Mouse (Mus musculus): ENCODE results near the gene Nek1. TPM values are rescaled to one million over a fixed set of nuclear protein-coding genes. Genes with fewer than 3 reads are reported as not detected.
A peak's percentile ranks its signal among the peaks of the same experiment; 100 is the strongest.

The Nek1 gene
- 10 to 100 TPM; 25.0 to 31.6 TPM for total RNA-seq (2021)

DNA sequence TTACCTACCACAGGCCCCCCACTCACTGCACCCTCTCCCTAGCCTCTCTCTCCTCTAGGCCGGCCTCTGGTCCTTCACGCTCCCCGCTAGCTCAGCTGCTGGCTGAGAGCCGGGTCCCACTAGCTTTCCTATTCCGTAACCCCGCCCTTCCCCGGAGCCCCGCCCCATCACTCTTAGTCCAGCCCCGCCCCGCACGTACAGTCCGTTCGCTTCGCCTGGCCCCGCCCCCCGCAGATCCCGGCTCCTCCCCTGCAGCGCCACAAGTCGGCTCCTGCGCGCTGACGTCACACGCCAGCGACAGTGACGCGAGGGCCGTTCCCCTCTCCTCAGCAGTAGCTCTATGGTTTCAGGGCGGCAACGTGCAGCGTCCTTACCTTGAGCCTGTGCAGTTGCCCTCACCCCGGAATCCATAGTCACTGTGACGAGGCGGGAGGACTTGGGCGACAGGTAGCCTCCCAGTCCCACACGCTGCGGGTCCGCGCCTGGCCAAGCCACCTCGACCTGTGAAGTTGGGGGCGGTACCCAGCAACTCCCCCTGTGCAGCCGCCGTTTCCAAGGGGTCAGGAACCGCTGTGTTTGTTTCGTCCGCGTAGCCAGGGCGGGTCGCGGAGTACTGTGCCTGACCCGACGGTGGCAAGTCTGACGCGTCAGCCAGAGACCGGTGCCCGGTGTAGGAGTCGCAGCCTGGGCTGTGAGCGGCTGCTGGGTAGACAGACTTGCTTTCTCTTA, at the start of gene Nek1:
Gene Nek1 (plus strand): TSS at position 286 of the 729 bp plus-strand sequence.
- peak; percentile 95 to 97 for DNase-seq (ENCODE audit: low spot score in 2 of 2)
- intact Hi-C loops (cut with DNase I) = loop anchor here (10.0 kb wide), 1 partner anchor 358 kb away; the partner anchor contains the start of gene Mfap3l

DNA sequence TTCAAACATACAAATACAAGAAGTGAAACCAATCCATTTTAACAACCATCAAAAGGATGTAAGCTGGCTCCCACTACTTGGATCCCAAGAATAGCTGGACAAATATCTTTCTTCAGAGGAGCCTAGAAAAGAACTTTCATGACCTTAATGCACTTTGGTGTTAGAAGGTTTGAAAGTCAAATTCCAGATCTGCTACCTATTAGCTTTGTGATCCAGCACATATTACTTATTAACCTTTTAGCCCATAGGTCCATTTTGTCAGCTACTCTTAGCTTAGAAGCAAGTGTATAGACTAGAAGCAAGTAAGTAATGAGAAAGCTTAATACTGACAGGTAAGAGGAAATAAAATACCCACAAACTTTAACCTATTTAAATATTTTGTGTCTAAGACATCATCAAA, 45.5 kb upstream of the Nek1 start:
- no peak for DNase-seq (ENCODE audit: low spot score in 2 of 2)
- intact Hi-C loops (cut with DNase I) = no loop called here

DNA sequence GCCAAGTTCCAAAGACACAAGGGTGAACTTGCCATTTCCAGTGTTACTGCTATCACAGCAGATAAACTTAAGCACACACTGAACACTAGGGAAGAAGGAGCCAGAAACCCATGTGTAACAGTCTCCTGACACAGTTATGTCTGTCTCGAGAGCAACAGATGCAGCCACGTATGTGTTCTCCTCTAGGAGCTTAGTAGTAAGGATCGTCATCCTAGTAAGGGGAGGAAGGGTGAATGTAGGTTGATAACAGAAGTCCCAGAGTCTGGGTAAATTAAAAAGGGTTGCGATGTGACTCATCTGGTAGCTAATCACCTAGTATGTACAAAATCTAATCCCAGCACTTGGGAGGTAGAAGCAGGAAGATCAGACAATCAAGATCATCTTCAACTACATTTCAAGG, 43.1 kb upstream of the Nek1 start:
- intact Hi-C loops (cut with DNase I) = loop anchor here (10.0 kb wide), 1 partner anchor 315 kb away; the partner anchor contains the start of gene Mfap3l
- DNase-seq (ENCODE audit: low spot score in 2 of 2) = no peak

DNA sequence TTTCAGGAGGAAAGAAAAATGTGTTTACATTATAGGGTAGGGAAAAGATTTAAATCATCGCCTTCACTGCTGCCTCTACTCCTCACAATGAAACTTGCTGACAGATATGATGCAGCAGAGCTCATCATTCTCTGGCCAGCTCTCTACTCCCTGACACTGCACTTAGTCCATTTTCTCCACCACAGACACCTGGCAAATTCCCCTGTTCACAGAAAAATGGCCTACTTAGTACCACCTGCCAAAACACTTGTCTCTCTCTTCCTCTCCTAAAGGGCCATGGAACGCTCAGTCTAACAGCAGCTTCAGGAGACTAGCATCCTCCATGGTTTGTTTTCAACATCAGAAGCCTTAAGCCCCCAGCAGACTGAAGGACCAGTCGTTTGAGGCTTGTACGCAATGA, 41.7 kb upstream of the Nek1 start:
- no peak for DNase-seq (ENCODE audit: low spot score in 2 of 2)
- intact Hi-C loops (cut with DNase I) = loop anchor here (10.0 kb wide), 1 partner anchor 316 kb away; the partner anchor contains the start of gene Mfap3l

DNA sequence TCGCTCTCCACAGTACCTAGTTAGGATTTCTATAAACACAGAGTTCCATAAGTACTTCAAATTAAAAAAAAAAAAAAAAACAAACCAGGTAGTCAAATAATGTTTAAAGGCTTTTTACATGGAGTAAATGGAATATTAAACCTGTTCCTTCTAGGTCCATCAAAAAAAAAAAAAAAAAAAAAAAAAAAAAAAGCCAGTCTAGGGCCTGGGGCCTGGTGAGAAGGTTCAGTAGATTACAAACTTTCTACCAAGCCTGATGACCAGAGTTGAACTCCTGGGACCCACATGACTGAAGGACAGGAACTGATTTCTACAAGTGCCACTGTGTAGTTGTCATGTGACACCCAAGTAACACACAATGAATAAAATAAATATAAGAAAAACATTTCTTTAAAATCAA, 41.2 kb upstream of the Nek1 start:
- intact Hi-C loops (cut with DNase I) = loop anchor here (10.0 kb wide), 1 partner anchor 317 kb away; the partner anchor contains the start of gene Mfap3l
- DNase-seq (ENCODE audit: low spot score in 2 of 2) = no peak

DNA sequence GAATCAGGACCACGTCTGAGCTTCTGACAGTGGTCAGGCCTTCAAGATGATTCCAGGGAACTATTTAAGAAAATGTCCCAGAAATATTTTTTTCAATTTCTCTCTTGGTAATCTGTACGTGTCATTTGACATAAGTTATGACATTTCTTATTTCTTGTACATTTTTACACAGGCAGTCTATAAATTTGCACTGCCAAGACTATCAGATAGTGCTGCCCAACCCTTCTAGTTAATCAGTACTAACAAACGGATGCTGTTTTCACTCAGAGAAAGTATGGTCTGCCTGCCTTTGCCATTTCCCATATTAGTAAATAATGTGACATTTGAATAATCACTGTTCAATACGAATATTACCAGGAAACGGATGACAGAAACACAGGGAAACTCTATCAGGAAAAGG, 40.2 kb upstream of the Nek1 start:
- intact Hi-C loops (cut with DNase I) = loop anchor here (10.0 kb wide), 1 partner anchor 318 kb away; the partner anchor contains the start of gene Mfap3l
- no peak for DNase-seq (ENCODE audit: low spot score in 2 of 2)

DNA sequence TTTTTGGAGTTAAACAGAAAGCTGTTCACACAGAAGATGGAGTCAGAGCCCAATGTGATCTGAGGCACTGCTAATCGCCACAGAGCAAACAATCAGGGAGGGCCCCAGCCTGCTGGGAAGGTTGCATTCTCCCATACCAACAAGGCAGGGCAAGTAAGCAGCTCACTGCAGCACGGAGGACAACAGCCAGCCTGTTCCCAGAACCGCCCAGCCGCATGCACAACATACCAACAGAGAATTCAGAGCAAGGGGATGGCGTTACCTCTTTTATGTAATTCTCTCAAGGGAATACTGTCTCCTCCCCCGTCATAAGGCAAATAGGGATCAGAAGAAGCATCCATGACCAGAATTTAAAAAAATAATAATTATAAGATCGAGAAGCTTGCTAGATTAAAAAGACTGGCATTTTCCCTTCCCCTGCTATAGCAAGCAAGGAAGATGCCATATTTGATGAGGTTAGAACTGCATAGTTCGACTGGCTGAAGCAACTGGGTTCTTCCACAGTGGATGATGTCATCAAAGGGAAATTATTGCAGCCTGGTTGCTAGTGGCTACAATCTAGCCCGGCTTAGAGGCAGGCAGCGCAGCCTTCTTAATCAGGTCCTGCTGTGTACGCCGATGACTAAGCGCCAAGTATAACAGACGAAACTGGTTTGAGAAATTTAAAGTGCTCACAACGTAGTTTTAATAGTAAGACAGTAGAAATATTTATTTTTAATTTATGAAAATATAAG, 38.5 kb upstream of the Nek1 start:
- peak; percentile 69 to 73 for DNase-seq (ENCODE audit: low spot score in 2 of 2)
- intact Hi-C loops (cut with DNase I) = loop anchor here (10.0 kb wide), 1 partner anchor 320 kb away; the partner anchor contains the start of gene Mfap3l

DNA sequence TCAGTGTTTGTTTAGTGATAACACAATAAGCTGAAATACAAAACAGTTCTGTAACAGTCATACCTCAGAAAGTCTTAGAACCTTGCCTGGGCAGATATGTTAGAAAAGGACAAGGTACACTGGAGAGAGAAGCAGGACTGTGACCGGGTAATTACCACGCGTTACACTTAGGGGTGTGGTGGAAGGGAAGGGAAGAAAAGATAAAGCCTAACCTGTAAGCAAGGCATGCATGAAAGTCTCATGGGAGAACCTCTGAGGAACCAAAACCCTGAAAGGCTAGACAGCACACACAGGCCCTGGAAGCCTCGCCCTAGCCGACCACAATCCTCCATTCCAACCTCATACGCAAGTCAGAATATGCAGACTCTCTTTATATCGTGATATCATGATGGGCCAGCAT, 36.1 kb upstream of the Nek1 start:
- DNase-seq (ENCODE audit: low spot score in 2 of 2) = no peak
- intact Hi-C loops (cut with DNase I) = loop anchor here (10.0 kb wide), 1 partner anchor 322 kb away; the partner anchor contains the start of gene Mfap3l

DNA sequence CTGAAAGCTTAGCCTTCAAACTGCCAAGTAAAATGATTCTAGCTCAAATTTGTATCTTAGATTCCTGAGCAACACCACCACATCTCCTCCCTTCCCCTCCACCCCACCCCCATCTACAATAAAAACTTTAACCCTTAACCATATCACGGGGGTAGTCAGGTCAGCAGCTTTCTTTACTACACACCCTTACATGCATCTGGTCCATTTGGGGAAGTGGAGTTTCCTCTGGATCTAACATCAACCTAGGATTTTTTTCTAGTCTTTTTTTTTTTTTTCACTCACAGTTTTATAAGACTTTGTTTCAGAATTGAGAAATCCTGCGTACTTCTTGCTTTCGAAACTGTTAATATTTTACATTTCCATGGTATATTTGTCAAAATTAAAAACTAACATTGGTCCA, 30.2 kb upstream of the Nek1 start:
- no peak for DNase-seq (ENCODE audit: low spot score in 2 of 2)
- intact Hi-C loops (cut with DNase I) = no loop called here

DNA sequence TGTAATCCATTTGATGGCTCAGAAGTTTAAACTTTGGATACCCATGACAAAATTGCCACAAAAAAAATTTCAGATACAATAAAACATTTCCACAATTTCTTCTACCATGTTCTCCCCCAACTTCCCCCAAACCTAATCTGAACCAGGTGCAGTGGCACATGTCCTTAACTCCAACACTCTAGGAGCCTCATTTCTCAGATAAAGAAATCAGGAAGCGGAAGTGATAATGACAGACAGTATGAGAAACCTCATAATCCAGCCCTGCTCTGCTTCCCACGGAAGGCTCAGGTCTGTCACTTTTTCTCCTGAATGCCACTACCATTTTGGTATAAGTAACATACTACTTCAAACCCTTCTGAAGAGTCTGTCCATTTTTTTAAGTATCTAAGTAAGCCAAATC, 29.1 kb upstream of the Nek1 start:
- DNase-seq (ENCODE audit: low spot score in 2 of 2) = no peak
- intact Hi-C loops (cut with DNase I) = no loop called here

DNA sequence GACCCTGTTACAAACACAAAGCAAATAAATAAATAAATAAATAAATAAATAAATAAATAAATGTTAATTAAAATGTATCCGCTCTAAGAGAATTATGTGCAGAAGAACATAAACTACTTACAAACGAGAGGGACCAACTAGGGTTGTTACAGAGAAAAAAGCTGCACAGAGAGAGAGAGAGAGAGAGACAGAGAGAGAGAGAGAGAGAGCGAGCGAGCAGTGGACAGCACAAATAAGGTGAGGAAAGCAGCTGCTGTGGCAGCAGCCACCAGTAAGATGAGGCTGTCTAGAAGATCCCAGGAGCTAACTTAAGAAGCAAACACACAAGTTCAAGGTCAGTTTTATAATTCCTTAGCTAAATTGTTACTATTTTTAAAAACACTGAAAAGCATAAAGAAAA, 28.5 kb upstream of the Nek1 start:
- intact Hi-C loops (cut with DNase I) = no loop called here
- no peak for DNase-seq (ENCODE audit: low spot score in 2 of 2)

DNA sequence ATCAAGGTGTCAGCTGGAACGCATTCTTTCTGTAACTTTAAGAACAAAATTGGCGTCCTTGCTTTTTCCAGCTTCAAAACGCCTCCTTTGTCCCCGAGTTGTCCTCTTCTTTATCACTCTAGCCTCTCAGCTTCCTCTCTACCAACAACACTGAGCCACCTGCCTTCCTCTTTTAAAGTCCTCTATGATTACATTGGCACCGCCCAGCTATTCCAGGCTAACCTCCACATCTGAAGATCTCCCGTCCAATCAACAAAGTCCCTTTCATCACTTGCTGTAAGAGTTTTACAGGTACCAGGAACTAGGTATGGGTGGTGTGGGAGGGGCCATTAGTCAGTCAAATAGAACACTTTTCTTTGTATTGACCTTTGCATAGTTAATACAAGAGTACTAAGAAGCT, 27.7 kb upstream of the Nek1 start:
- DNase-seq (ENCODE audit: low spot score in 2 of 2) = no peak
- intact Hi-C loops (cut with DNase I) = no loop called here

DNA sequence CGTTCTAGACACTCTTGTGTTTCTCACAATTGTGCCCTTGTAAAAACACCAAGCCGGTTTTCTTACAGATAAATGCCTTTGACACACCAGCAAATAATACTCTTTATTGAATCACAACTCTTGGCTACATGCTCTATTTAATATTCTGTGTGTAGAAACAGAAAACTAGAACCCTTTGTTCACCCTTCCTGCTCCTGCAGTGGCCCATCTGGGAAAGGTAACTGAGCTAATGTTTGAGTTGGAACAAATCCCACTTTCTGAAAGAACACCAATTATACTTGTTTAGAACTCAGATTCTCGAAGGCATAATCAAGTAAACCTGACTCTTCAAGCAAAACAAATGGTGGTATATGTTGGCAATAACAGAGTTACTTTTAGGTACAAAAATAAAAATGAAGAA, 27.3 kb upstream of the Nek1 start:
- no peak for DNase-seq (ENCODE audit: low spot score in 2 of 2)
- intact Hi-C loops (cut with DNase I) = no loop called here

DNA sequence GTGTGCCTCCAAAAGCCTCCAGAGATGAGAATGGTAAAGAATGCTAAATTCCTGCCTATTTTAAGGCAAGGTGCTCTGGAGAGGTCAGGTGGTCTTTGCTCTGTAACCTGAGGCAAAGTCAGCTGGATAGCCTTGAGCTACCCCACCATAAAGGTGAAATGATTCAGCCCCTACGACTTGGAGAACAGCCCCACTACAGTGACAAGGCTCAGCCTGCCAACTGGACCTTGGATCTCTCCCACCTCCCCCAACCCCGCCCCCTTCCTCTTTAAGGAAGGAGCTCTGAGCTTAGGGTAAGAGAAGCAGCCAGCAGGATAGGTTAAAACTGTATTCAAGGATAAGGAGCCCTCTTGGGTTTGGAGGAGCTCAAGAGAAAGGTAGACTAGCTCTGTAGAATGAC, 23.9 kb upstream of the Nek1 start:
- DNase-seq (ENCODE audit: low spot score in 2 of 2) = no peak
- intact Hi-C loops (cut with DNase I) = no loop called here

DNA sequence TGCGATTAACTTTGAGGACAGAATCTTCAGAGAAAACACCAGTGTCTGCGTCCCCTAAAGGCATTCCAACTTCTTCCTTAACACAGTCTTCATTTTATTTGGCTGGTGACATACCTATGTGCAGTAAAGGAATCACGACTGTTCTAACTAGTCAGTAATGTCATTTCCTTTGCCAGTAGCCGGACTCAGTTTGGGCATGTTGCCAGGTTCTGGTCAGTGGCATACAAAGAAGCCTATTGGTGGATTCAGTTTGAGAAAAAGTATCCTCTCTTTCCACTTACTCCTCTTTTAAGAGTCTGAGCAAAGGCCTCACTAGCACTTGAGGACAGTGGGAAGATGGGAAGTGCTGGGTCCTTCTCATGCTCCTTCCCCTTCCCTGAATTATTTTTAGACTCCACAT, 21.2 kb upstream of the Nek1 start:
- intact Hi-C loops (cut with DNase I) = no loop called here
- peak in 1 of 2 experiments; percentile 12 for DNase-seq (ENCODE audit: low spot score in 2 of 2)

DNA sequence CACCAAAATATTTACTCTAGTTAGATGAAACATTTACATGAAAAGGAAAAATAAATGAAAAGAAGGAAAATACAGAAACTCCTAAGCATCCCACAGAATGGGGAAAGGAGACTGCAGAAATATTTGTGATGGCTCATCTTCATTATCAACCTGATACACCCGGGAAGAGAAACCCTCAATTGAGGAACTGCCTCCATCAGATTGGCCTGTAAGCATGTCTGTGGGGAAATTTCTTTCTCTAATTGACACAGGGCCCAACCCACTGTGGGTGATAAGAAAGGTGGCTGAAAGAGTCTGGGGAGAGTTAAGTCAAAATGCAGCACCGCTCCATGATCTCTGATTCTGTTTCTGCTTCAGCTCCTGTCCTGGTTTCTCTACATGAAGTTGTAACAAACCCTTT, 19.5 kb upstream of the Nek1 start:
- intact Hi-C loops (cut with DNase I) = no loop called here
- DNase-seq (ENCODE audit: low spot score in 2 of 2) = no peak

DNA sequence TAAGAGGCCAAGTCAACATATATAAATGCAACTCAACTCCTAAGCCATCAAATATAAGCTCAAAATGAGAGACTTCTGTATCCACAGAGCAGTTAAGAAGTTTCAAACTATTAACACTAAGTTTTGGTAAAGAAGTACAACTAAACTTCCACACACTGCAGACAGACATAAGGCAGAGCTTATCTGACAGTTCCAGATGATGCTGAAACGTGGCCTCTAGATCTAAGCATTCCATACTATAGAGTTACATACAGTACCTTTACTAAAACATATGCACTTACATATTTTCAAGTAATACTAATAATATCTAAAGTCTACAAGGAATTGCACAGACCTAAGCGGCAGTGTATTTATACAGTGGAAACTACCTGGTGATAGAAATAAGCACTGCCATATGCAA, 18.2 kb upstream of the Nek1 start:
- intact Hi-C loops (cut with DNase I) = no loop called here
- no peak for DNase-seq (ENCODE audit: low spot score in 2 of 2)

DNA sequence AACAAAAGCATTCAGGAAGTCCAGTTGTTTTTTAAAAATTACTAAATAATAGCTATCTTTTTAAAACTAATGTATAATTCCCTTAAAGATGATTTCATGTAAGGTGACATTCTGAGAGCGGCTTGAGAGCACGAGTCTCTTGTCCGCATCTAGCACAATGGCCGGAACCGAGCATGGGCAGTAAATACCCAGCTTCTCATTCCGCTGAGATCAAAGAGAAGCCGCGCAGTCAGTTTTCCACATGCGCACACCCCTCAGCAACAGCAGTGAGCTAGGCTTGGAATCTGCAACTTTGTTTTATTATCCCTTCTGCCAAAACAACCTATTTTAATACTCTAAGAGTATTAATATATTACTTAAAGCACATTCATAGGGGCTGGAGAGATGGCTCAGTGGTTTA, 16.2 kb upstream of the Nek1 start:
- intact Hi-C loops (cut with DNase I) = no loop called here
- no peak for DNase-seq (ENCODE audit: low spot score in 2 of 2)

DNA sequence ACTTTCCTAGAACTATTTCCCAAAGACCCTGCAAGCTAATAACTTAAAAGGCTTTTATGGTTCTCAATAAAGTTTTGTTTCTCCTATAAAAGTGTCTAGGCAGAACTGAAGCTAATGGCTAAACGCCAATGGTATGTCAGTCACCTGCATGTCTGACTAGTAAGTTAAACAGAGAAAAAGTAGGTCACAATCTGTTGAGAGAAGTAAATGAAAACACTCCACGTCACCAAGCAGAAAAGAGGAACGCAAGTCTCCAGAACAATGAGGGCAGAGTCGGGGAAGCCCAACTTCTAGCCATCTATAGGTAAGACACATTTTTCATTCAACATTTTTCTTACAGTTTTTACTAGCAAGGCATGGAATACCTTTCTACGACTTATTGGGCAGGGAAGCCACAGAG, 14.5 kb upstream of the Nek1 start:
- DNase-seq (ENCODE audit: low spot score in 2 of 2) = no peak
- intact Hi-C loops (cut with DNase I) = no loop called here

DNA sequence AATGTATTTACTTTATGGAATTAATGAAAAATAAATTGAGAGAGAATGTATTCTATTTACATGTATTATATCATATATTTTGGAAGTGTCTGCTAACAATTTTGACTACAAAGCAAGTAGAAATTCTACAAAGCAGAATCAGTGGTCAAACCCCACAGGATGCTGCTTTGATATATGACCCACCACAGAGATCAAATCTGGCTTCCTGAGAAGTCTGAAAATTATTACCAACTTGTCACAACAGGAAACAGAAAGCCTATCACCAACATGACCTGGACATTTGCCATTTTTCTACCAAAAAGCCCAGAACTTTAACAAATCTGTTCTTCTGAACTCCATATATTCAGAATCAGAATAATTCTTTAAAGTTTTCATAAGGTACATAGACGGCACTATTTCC, 11.6 kb upstream of the Nek1 start:
- DNase-seq (ENCODE audit: low spot score in 2 of 2) = no peak
- intact Hi-C loops (cut with DNase I) = loop anchor here (5.0 kb wide), 2 partner anchors 89 to 474 kb away; partner anchors contain the start of genes Aadat and Hpf1
